Mouse (Mus musculus) spleen, adult 2 months (tissue): Measurements from ENCODE around the gene Mzt1.

Source experiments
- CTCF ChIP-seq: fragments of 200-500 bp; IDR thresholded peaks from 2 replicates; pipeline ENCODE4 v1.5.1; 2011; ENCODE audit warnings: mild to moderate bottlenecking, inconsistent platforms; ENCODE audit not compliant: insufficient read depth, insufficient read length, insufficient replicate concordance; ENCODE audit errors: extremely low read depth
- POLR2A ChIP-seq: fragments of 200-500 bp; IDR thresholded peaks from 2 replicates; pipeline ENCODE4 v1.6.1; 2011; ENCODE audit warnings: low read depth, low read length, inconsistent platforms

DNA sequence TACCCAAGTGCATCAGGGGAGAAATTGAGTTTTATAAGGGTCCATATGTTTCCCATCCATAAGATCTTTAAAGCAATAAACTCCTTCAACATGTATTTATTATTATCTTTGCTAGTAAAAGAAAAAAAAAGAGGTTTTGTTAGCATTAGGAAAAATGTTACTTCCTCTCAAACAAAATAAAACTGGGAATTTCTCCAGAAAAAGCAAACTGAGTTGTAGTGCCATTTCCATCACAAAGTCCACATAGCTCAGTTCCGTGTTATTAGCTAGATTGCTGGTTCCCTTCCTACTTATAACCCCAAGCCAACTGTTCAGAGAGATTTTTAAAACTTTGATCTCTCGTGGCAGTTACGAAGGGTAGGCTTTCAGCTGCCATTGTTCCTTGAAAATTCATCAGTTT lies 55.3 kb downstream of the Mzt1 start:
- TF ChIP-seq CTCF (no peak), POLR2A (no peak)
